In genomic region chr7:88296932-88297331, GRCm38 (mm10) we compare ENCODE assay signal across 20 mouse cellular contexts.
"Had no signal": no experiment of that assay in that cellular context is flagged by ENCODE, and none has a peak within 500 bp of the region (broad histone marks: within the 10 kb centered on the region; RNA-seq: fewer than 3 reads in every experiment).

No protein-coding gene starts in this region.

- H3K4me3 ChIP-seq: layer of hippocampus, adult 2 months; liver, embryonic 15.5 days; megakaryocyte, embryonic 14.5 days; midbrain, embryonic 15.5 days; neural tube, embryonic 12.5 days; neural tube, embryonic 15.5 days had no signal

- ATAC-seq: intestine, postnatal 0 days; lung, postnatal 0 days; midbrain, embryonic 15.5 days had no signal

- H3K4me1 ChIP-seq: liver, embryonic 15.5 days; neural tube, embryonic 12.5 days; neural tube, embryonic 15.5 days had no signal

- DNase-seq: kidney, adult 2 months; kidney, postnatal 25 days; layer of hippocampus, adult 9-11 months; lung, adult 2 months; lung, postnatal 36 days; right cerebral cortex, adult 18-20 months; right cerebral cortex, postnatal 14 days; right cerebral cortex, postnatal 4 days; thymus, postnatal 36 days had no signal

- H3K36me3 ChIP-seq: liver, embryonic 15.5 days; midbrain, embryonic 15.5 days; neural tube, embryonic 12.5 days; neural tube, embryonic 15.5 days had no signal

- H3K27me3 ChIP-seq: liver, embryonic 15.5 days; megakaryocyte, embryonic 14.5 days; midbrain, embryonic 15.5 days; neural tube, embryonic 12.5 days; neural tube, embryonic 15.5 days had no signal

- H3K4me2 ChIP-seq: liver, embryonic 15.5 days; midbrain, embryonic 11.5 days; midbrain, embryonic 15.5 days; neural tube, embryonic 12.5 days; neural tube, embryonic 15.5 days had no signal

- H3K9me3 ChIP-seq: liver, embryonic 15.5 days; megakaryocyte, embryonic 14.5 days; midbrain, embryonic 15.5 days; neural tube, embryonic 12.5 days; neural tube, embryonic 15.5 days had no signal

- H3K9ac ChIP-seq: liver, embryonic 15.5 days; midbrain, embryonic 15.5 days; neural tube, embryonic 12.5 days; neural tube, embryonic 15.5 days had no signal

- H3K27ac ChIP-seq: kidney, postnatal 0 days; layer of hippocampus, adult 2 months; liver, embryonic 15.5 days; midbrain, embryonic 15.5 days; neural tube, embryonic 12.5 days; neural tube, embryonic 15.5 days; stomach, postnatal 0 days had no signal
